Mouse (Mus musculus): Measurements from ENCODE around the gene Mad2l2.

DNA sequence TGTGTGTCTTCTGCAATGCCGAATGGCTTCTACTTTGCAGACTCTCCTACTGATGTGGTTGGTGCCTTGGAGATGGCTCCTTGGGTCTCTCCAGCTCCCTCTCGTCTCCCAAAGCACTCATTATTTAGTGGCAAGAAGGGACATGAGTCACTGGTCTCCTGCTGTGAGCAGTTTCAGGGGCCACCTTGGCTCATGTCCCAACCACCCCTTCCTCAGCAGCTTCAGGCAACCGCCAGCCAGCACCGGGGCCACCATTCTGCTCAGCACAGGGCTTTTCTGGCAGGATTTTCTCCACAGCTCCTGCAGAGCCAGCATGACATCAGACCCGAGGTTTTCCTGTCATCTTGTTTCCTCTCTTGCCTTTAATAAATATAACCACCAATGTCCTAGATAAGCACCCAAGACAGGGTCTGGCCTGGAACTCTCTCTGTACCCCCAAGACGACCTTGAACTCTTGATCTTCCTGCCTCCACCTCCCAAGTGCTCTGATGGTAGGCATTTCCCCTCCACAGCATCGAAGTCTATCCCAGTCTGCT lies 21.6 kb upstream of the Mad2l2 start:
- TF ChIP-seq CTCF (IDR thresholded peaks at IDR 0.05; ENCODE audit: extremely low read depth, insufficient read length, insufficient replicate concordance, low read depth, low read length) (no peak), POLR2A (IDR thresholded peaks at IDR 0.05; ENCODE audit: low read depth, low read length) (no peak)
